Mouse (Mus musculus) cerebellum, adult (tissue): ENCODE measurements at regions not wholly inside any gene's neighbourhood (a gene's known extent, or its start where the extent isn't known, plus 50 kb on each side); places are given as distances from the start of the nearest gene placed in this dataset.
"Not testable (repeated sequence)": the region's sequence is repeated elsewhere in the genome, so short reads cannot be mapped to it uniquely, and the experiment has no call there.

ENCODE experiments used
- ATAC-seq: cut with Nextera tagmentation; 2 replicates; pipeline ENCODE4 v1.9.2; 2017; ENCODE audit warnings: mild to moderate bottlenecking, moderate library complexity, mixed read lengths; ENCODE audit not compliant: insufficient number of reproducible peaks, low FRiP score, low TSS enrichment

- ATAC-seq, result no peak
Measured at GRCm38 (mm10) chr14:101067082-101067481, 133.0 kb downstream of the Prr30 start.

- ATAC-seq, result no peak
Measured at GRCm38 (mm10) chr14:101056874-101057273, 143.3 kb downstream of the Prr30 start.

- ATAC-seq, result no peak
Measured at GRCm38 (mm10) chr14:101055915-101056314, 144.2 kb downstream of the Prr30 start.

GRCm38 (mm10) chr14:101054786-101055185 lies 145.3 kb downstream of the Prr30 start:
- no peak for ATAC-seq

GRCm38 (mm10) chr14:101052760-101053159 lies 147.4 kb downstream of the Prr30 start:
- no peak for ATAC-seq

GRCm38 (mm10) chr14:101050212-101050611 lies 149.9 kb downstream of the Prr30 start:
- ATAC-seq, result no peak

- no peak for ATAC-seq
Measured at GRCm38 (mm10) chr14:101049664-101050203, 150.4 kb downstream of the Prr30 start.

- ATAC-seq, result no peak
Measured at GRCm38 (mm10) chr14:101043494-101043893, 156.6 kb downstream of the Prr30 start.

GRCm38 (mm10) chr14:101001070-101001469 lies 199.1 kb downstream of the Prr30 start:
- ATAC-seq, result no peak

GRCm38 (mm10) chr14:100980754-100981153 lies 219.4 kb downstream of the Prr30 start:
- no peak for ATAC-seq

GRCm38 (mm10) chr14:100978515-100978914 lies 221.6 kb downstream of the Prr30 start:
- ATAC-seq, result no peak

GRCm38 (mm10) chr14:100970970-100971369 lies 229.2 kb downstream of the Prr30 start:
- no peak for ATAC-seq

- no peak for ATAC-seq
Measured at GRCm38 (mm10) chr14:100960198-100960597, 239.9 kb downstream of the Prr30 start.

GRCm38 (mm10) chr14:100955806-100956436 lies 244.2 kb downstream of the Prr30 start:
- no peak for ATAC-seq

GRCm38 (mm10) chr14:100950681-100951119 lies 249.4 kb downstream of the Prr30 start:
- no peak for ATAC-seq

GRCm38 (mm10) chr14:100947625-100948024 lies 252.5 kb downstream of the Prr30 start:
- not testable (repeated sequence) for ATAC-seq

- no peak for ATAC-seq
Measured at GRCm38 (mm10) chr14:100937358-100937887, 262.7 kb downstream of the Prr30 start.

- no peak for ATAC-seq
Measured at GRCm38 (mm10) chr14:100934554-100934953, 265.6 kb downstream of the Prr30 start.

- ATAC-seq, result no peak
Measured at GRCm38 (mm10) chr14:100924880-100925279, 275.2 kb downstream of the Prr30 start.

- no peak for ATAC-seq
Measured at GRCm38 (mm10) chr14:100900221-100900620, 299.9 kb downstream of the Prr30 start.

- ATAC-seq, result no peak
Measured at GRCm38 (mm10) chr14:100899074-100899473, 301.1 kb downstream of the Prr30 start.
